Mouse (Mus musculus): ENCODE results near the gene Mrfap1. TPM values are rescaled to one million over a fixed set of nuclear protein-coding genes. Genes with fewer than 3 reads are reported as not detected.

The Mrfap1 gene
- polyA plus RNA-seq, 1 experiment: 78.1 TPM

- peaks cover 39% of the 10 kb centered on the region for H3K27me3 ChIP-seq (replicated peaks)
- no peak for TF ChIP-seq FLI1 (IDR thresholded peaks at IDR 0.05; ENCODE audit: low read length)
- TF ChIP-seq GATA1 (IDR thresholded peaks at IDR 0.05; ENCODE audit: borderline replicate concordance, low read length): no peak
- no peaks in the 10 kb centered on the region for H3K36me3 ChIP-seq (replicated peaks; ENCODE audit: low read length)
- H3K4me1 ChIP-seq: 0 out of 2 replicates have a peak, but pooled peaks cover 4% of the 10 kb centered on the region
- H3K9me3 ChIP-seq: no peaks in the 10 kb centered on the region
- H3K4me3 ChIP-seq (replicated peaks): no peak overlapping the region
These were observed 36.7 kb downstream of the Mrfap1 start for GRCm38 (mm10) chr5:36759848-36760247.

- TF ChIP-seq FLI1 (IDR thresholded peaks at IDR 0.05; ENCODE audit: low read length) (no peak), GATA1 (IDR thresholded peaks at IDR 0.05; ENCODE audit: borderline replicate concordance, low read length) (no peak)
- Histone ChIP-seq H3K27me3 (replicated peaks) (peaks cover 24% of the 10 kb centered on the region), H3K36me3 (replicated peaks; ENCODE audit: low read length) (no peaks in the 10 kb centered on the region)
These were observed 39.5 kb downstream of the Mrfap1 start for GRCm38 (mm10) chr5:36757033-36757432.

GRCm38 (mm10) chr5:36750119-36751078 lies 46.2 kb downstream of the Mrfap1 start:
- peaks cover 47% of the 10 kb centered on the region for H3K4me1 ChIP-seq
- H3K36me3 ChIP-seq (replicated peaks; ENCODE audit: low read length): peaks cover 12% of the 10 kb centered on the region
- no peaks in the 10 kb centered on the region for H3K9me3 ChIP-seq
- no peak overlapping the region for H3K4me3 ChIP-seq (replicated peaks)
- TF ChIP-seq GATA1 (IDR thresholded peaks at IDR 0.05; ENCODE audit: borderline replicate concordance, low read length) (no peak), FLI1 (IDR thresholded peaks at IDR 0.05; ENCODE audit: low read length) (no peak)
- peaks cover 3% of the 10 kb centered on the region for H3K27me3 ChIP-seq (replicated peaks)

More at GRCm38 (mm10) chr5:36757033-36757432, 39.5 kb downstream of the Mrfap1 start:
- H3K4me1 ChIP-seq: peaks cover 4% of the 10 kb centered on the region
- H3K4me3 ChIP-seq (replicated peaks): no peak overlapping the region
- no peaks in the 10 kb centered on the region for H3K9me3 ChIP-seq

- H3K9me3 ChIP-seq: no peaks in the 10 kb centered on the region
- H3K27me3 ChIP-seq (replicated peaks): peaks cover 3% of the 10 kb centered on the region
- H3K36me3 ChIP-seq (replicated peaks; ENCODE audit: low read length): peaks cover 21% of the 10 kb centered on the region
- peaks cover 61% of the 10 kb centered on the region for H3K4me1 ChIP-seq
- peak within 1 kb of the TSS; percentile 100 for H3K4me3 ChIP-seq (replicated peaks)
- TF ChIP-seq GATA1 (IDR thresholded peaks at IDR 0.05; ENCODE audit: borderline replicate concordance, low read length) (no peak), FLI1 (IDR thresholded peaks at IDR 0.05; ENCODE audit: low read length) (peak; percentile 65; the same call in 1 of the 2 replicates)
These were observed 48.0 kb downstream of the Mrfap1 start, which contains the start of gene Bloc1s4 for GRCm38 (mm10) chr5:36748536-36749061. TSS of gene Bloc1s4 (minus strand) at chr5:36748650.

GRCm38 (mm10) chr5:36747794-36748535 lies 48.6 kb downstream of the Mrfap1 start:
- peaks cover 3% of the 10 kb centered on the region for H3K27me3 ChIP-seq (replicated peaks)
- peaks cover 61% of the 10 kb centered on the region for H3K4me1 ChIP-seq
- H3K4me3 ChIP-seq (replicated peaks): peak overlapping the region; percentile 100
- H3K9me3 ChIP-seq: no peaks in the 10 kb centered on the region
- H3K36me3 ChIP-seq (replicated peaks; ENCODE audit: low read length): peaks cover 21% of the 10 kb centered on the region
- TF ChIP-seq GATA1 (IDR thresholded peaks at IDR 0.05; ENCODE audit: borderline replicate concordance, low read length) (no peak), FLI1 (IDR thresholded peaks at IDR 0.05; ENCODE audit: low read length) (no peak)

GRCm38 (mm10) chr5:36747071-36747470 lies 49.5 kb downstream of the Mrfap1 start:
- TF ChIP-seq GATA1 (IDR thresholded peaks at IDR 0.05; ENCODE audit: borderline replicate concordance, low read length) (no peak), FLI1 (IDR thresholded peaks at IDR 0.05; ENCODE audit: low read length) (no peak)
- Histone ChIP-seq H3K27me3 (replicated peaks) (peaks cover under 1% of the 10 kb centered on the region), H3K4me1 (peaks cover 62% of the 10 kb centered on the region), H3K9me3 (no peaks in the 10 kb centered on the region), H3K36me3 (replicated peaks; ENCODE audit: low read length) (peaks cover 21% of the 10 kb centered on the region), H3K4me3 (replicated peaks) (peak overlapping the region; percentile 100)

Other genes starting within 250 kb of the Mrfap1 start
- gene Tbc1d14, start 203.5 kb downstream of the Mrfap1 start, polyA plus RNA-seq (2012; ENCODE audit: insufficient read depth, low replicate concordance): 7.1 and 8.7 TPM in 2 replicates
- 3.7 and 4.2 TPM in 2 replicates for gene D5Ertd579e, start 100.7 kb downstream of the Mrfap1 start, polyA plus RNA-seq (2012; ENCODE audit: insufficient read depth, low replicate concordance)
- 27.2 and 43.7 TPM in 2 replicates for gene Bloc1s4, start 48.1 kb downstream of the Mrfap1 start, polyA plus RNA-seq (2012; ENCODE audit: insufficient read depth, low replicate concordance)
- gene Man2b2, start 33.9 kb upstream of the Mrfap1 start, polyA plus RNA-seq (2012; ENCODE audit: insufficient read depth, low replicate concordance): 66.2 and 73.5 TPM in 2 replicates
- gene Ppp2r2c, start 71.7 kb upstream of the Mrfap1 start, polyA plus RNA-seq (2012; ENCODE audit: insufficient read depth, low replicate concordance): 0.09 TPM in 1 of 2 replicates, not detected in the other
- gene Wfs1, start 192.4 kb upstream of the Mrfap1 start, polyA plus RNA-seq (2012; ENCODE audit: insufficient read depth, low replicate concordance): 0.78 TPM in 1 of 2 replicates, not detected in the other